Mouse (Mus musculus) spleen, adult 10 weeks (tissue): ENCODE data around the gene Hs6st1. TPM values are rescaled to one million over a fixed set of nuclear protein-coding genes. Genes with fewer than 3 reads are reported as not detected.

ENCODE experiments used
- polyA plus RNA-seq: library from polyadenylated mRNA; stranded (reverse); fragments of 350-450 nt; fragmentation: Illumina TruSeq; extraction: RNeasy Lipid Tissue Mini Kit (QIAGEN cat#74804); gene quantifications from one replicate; pipeline ENCODE4 v1.2.3, GENCODE M21; 2015; ENCODE audit warnings: low replicate concordance; ENCODE audit not compliant: insufficient read depth

The Hs6st1 gene
- polyA plus RNA-seq: 38.8 TPM

GRCm38 (mm10) chr1:36068076-36068475 lies at the start of gene Hs6st1:
Gene Hs6st1, plus strand, starts transcription at chr1:36068400.

Other genes with a start within 250 kb of the Hs6st1 start
- gene Uggt1, start 176.3 kb downstream of the Hs6st1 start, polyA plus RNA-seq: 62.9 TPM
- gene Neurl3, start 206.3 kb downstream of the Hs6st1 start, polyA plus RNA-seq: 166 TPM
- 18.2 TPM for gene Arid5a, start 239.3 kb downstream of the Hs6st1 start, polyA plus RNA-seq